Mouse (Mus musculus): ENCODE measurements around the gene Angptl7. TPM values are rescaled to one million over a fixed set of nuclear protein-coding genes. Genes with fewer than 3 reads are reported as not detected.
A peak's percentile ranks its signal among the peaks of the same experiment; 100 is the strongest.

Angptl7 gene
- polyA plus RNA-seq, 1 experiment from 2014 or later = 16.6 TPM

- H3K36me3 ChIP-seq (ENCODE audit: control insufficient read depth, insufficient read depth, low read length) = peaks cover 92% of the 10 kb centered on the region
- no peak overlapping the region for H3K4me3 ChIP-seq (ENCODE audit: control insufficient read depth in 1 of 2, insufficient read depth in 1 of 2, low read depth in 1 of 2, low read length in 2 of 2)
- 74% methylated on average over 10 of the region's 10 CpGs for WGBS
- no peaks in the 10 kb centered on the region for H3K9me3 ChIP-seq (ENCODE audit: control insufficient read depth, low read length)
- no peak overlapping the region for H3K27ac ChIP-seq (replicated peaks in 1 of 2; ENCODE audit: control insufficient read depth in 1 of 2, insufficient read depth in 1 of 2, low read depth in 2 of 2, low read length in 2 of 2)
- H3K4me2 ChIP-seq (ENCODE audit: low read length) = no peak overlapping the region
- no peak overlapping the region for H3K9ac ChIP-seq (ENCODE audit: low read length)
- no peaks in the 10 kb centered on the region for H3K4me1 ChIP-seq (ENCODE audit: control insufficient read depth in 2 of 2, insufficient read depth in 2 of 2, low read length in 2 of 2)
- no peak for ATAC-seq (ENCODE audit: insufficient number of reproducible peaks, insufficient read depth, low FRiP score, low read depth)
- no peaks in the 10 kb centered on the region for H3K27me3 ChIP-seq (ENCODE audit: control insufficient read depth, insufficient read depth, low read length)
These were observed 27.1 kb upstream of the Angptl7 start for GRCm38 (mm10) chr4:148527158-148527910.

GRCm38 (mm10) chr4:148523538-148523937 is 23.3 kb upstream of the Angptl7 start:
- Histone ChIP-seq H3K36me3 (ENCODE audit: control insufficient read depth, insufficient read depth, low read length) (peaks cover 87% of the 10 kb centered on the region), H3K27me3 (ENCODE audit: control insufficient read depth, insufficient read depth, low read length) (no peaks in the 10 kb centered on the region), H3K4me2 (ENCODE audit: low read length) (no peak overlapping the region), H3K9ac (ENCODE audit: low read length) (no peak overlapping the region), H3K27ac (replicated peaks in 1 of 2; ENCODE audit: control insufficient read depth in 1 of 2, insufficient read depth in 1 of 2, low read depth in 2 of 2, low read length in 2 of 2) (no peak overlapping the region), H3K4me3 (ENCODE audit: control insufficient read depth in 1 of 2, insufficient read depth in 1 of 2, low read depth in 1 of 2, low read length in 2 of 2) (no peak overlapping the region), H3K4me1 (ENCODE audit: control insufficient read depth in 2 of 2, insufficient read depth in 2 of 2, low read length in 2 of 2) (no peaks in the 10 kb centered on the region), H3K9me3 (ENCODE audit: control insufficient read depth, low read length) (no peaks in the 10 kb centered on the region)
- ATAC-seq (ENCODE audit: insufficient number of reproducible peaks, insufficient read depth, low FRiP score, low read depth) = no peak
- 66% methylated on average over 7 of the region's 7 CpGs for WGBS

GRCm38 (mm10) chr4:148518235-148518795 is 18.1 kb upstream of the Angptl7 start:
- WGBS = 56% methylated on average over 5 of the region's 5 CpGs
- Histone ChIP-seq H3K27ac (replicated peaks in 1 of 2; ENCODE audit: control insufficient read depth in 1 of 2, insufficient read depth in 1 of 2, low read depth in 2 of 2, low read length in 2 of 2) (peak overlapping the region; percentile 5 to 24; a peak in 2 of 4 replicates), H3K36me3 (ENCODE audit: control insufficient read depth, insufficient read depth, low read length) (peaks cover 80% of the 10 kb centered on the region), H3K27me3 (ENCODE audit: control insufficient read depth, insufficient read depth, low read length) (no peaks in the 10 kb centered on the region), H3K4me2 (ENCODE audit: low read length) (no peak overlapping the region), H3K9me3 (ENCODE audit: control insufficient read depth, low read length) (no peaks in the 10 kb centered on the region), H3K9ac (ENCODE audit: low read length) (no peak overlapping the region), H3K4me1 (ENCODE audit: control insufficient read depth in 2 of 2, insufficient read depth in 2 of 2, low read length in 2 of 2) (no peaks in the 10 kb centered on the region; a peak in 1 of 4 replicates), H3K4me3 (ENCODE audit: control insufficient read depth in 1 of 2, insufficient read depth in 1 of 2, low read depth in 1 of 2, low read length in 2 of 2) (no peak overlapping the region)
- ATAC-seq (ENCODE audit: insufficient number of reproducible peaks, insufficient read depth, low FRiP score, low read depth) = no peak

- Histone ChIP-seq H3K4me2 (ENCODE audit: low read length) (no peak overlapping the region), H3K27me3 (ENCODE audit: control insufficient read depth, insufficient read depth, low read length) (no peaks in the 10 kb centered on the region), H3K9ac (ENCODE audit: low read length) (no peak overlapping the region), H3K27ac (replicated peaks in 1 of 2; ENCODE audit: control insufficient read depth in 1 of 2, insufficient read depth in 1 of 2, low read depth in 2 of 2, low read length in 2 of 2) (peak overlapping the region; percentile 5 to 24; a peak in 3 of 4 replicates), H3K4me3 (ENCODE audit: control insufficient read depth in 1 of 2, insufficient read depth in 1 of 2, low read depth in 1 of 2, low read length in 2 of 2) (no peak overlapping the region), H3K4me1 (ENCODE audit: control insufficient read depth in 2 of 2, insufficient read depth in 2 of 2, low read length in 2 of 2) (no peaks in the 10 kb centered on the region; a peak in 1 of 4 replicates), H3K36me3 (ENCODE audit: control insufficient read depth, insufficient read depth, low read length) (peaks cover 80% of the 10 kb centered on the region), H3K9me3 (ENCODE audit: control insufficient read depth, low read length) (no peaks in the 10 kb centered on the region)
- ATAC-seq (ENCODE audit: insufficient number of reproducible peaks, insufficient read depth, low FRiP score, low read depth) = no peak
- WGBS = 34% methylated on average over 4 of the region's 4 CpGs
These were observed 17.5 kb upstream of the Angptl7 start for GRCm38 (mm10) chr4:148517809-148518208.

GRCm38 (mm10) chr4:148515313-148515712 is 15.1 kb upstream of the Angptl7 start:
- no peaks in the 10 kb centered on the region for H3K27me3 ChIP-seq (ENCODE audit: control insufficient read depth, insufficient read depth, low read length)
- H3K9ac ChIP-seq (ENCODE audit: low read length) = no peak overlapping the region
- H3K4me3 ChIP-seq (ENCODE audit: control insufficient read depth in 1 of 2, insufficient read depth in 1 of 2, low read depth in 1 of 2, low read length in 2 of 2) = no peak overlapping the region
- H3K27ac ChIP-seq (replicated peaks in 1 of 2; ENCODE audit: control insufficient read depth in 1 of 2, insufficient read depth in 1 of 2, low read depth in 2 of 2, low read length in 2 of 2) = no peak overlapping the region
- no peaks in the 10 kb centered on the region for H3K9me3 ChIP-seq (ENCODE audit: control insufficient read depth, low read length)
- WGBS = 85% methylated on average over 2 of the region's 2 CpGs
- ATAC-seq (ENCODE audit: insufficient number of reproducible peaks, insufficient read depth, low FRiP score, low read depth) = no peak
- H3K4me2 ChIP-seq (ENCODE audit: low read length) = no peak overlapping the region
- peaks cover 77% of the 10 kb centered on the region for H3K36me3 ChIP-seq (ENCODE audit: control insufficient read depth, insufficient read depth, low read length)
- H3K4me1 ChIP-seq (ENCODE audit: control insufficient read depth in 2 of 2, insufficient read depth in 2 of 2, low read length in 2 of 2) = no peaks in the 10 kb centered on the region; a peak in 1 of 4 replicates

GRCm38 (mm10) chr4:148513021-148513559 is 12.8 kb upstream of the Angptl7 start:
- no peak overlapping the region for H3K9ac ChIP-seq (ENCODE audit: low read length)
- H3K27me3 ChIP-seq (ENCODE audit: control insufficient read depth, insufficient read depth, low read length) = no peaks in the 10 kb centered on the region
- no peak overlapping the region for H3K4me3 ChIP-seq (ENCODE audit: control insufficient read depth in 1 of 2, insufficient read depth in 1 of 2, low read depth in 1 of 2, low read length in 2 of 2)
- no peak overlapping the region for H3K27ac ChIP-seq (replicated peaks in 1 of 2; ENCODE audit: control insufficient read depth in 1 of 2, insufficient read depth in 1 of 2, low read depth in 2 of 2, low read length in 2 of 2)
- no peak overlapping the region for H3K4me2 ChIP-seq (ENCODE audit: low read length)
- no peaks in the 10 kb centered on the region for H3K9me3 ChIP-seq (ENCODE audit: control insufficient read depth, low read length)
- H3K36me3 ChIP-seq (ENCODE audit: control insufficient read depth, insufficient read depth, low read length) = peaks cover 75% of the 10 kb centered on the region
- WGBS = 80% methylated on average over 6 of the region's 6 CpGs
- ATAC-seq (ENCODE audit: insufficient number of reproducible peaks, insufficient read depth, low FRiP score, low read depth) = no peak
- no peaks in the 10 kb centered on the region for H3K4me1 ChIP-seq (ENCODE audit: control insufficient read depth in 2 of 2, insufficient read depth in 2 of 2, low read length in 2 of 2)

- H3K4me2 ChIP-seq (ENCODE audit: low read length) = no peak overlapping the region
- peaks cover 63% of the 10 kb centered on the region for H3K36me3 ChIP-seq (ENCODE audit: control insufficient read depth, insufficient read depth, low read length)
- no peak overlapping the region for H3K27ac ChIP-seq (replicated peaks in 1 of 2; ENCODE audit: control insufficient read depth in 1 of 2, insufficient read depth in 1 of 2, low read depth in 2 of 2, low read length in 2 of 2)
- no peak for ATAC-seq (ENCODE audit: insufficient number of reproducible peaks, insufficient read depth, low FRiP score, low read depth)
- H3K9ac ChIP-seq (ENCODE audit: low read length) = no peak overlapping the region
- no peak overlapping the region for H3K4me3 ChIP-seq (ENCODE audit: control insufficient read depth in 1 of 2, insufficient read depth in 1 of 2, low read depth in 1 of 2, low read length in 2 of 2)
- no peaks in the 10 kb centered on the region for H3K9me3 ChIP-seq (ENCODE audit: control insufficient read depth, low read length)
- 92% methylated on average over 4 of the region's 4 CpGs for WGBS
- no peaks in the 10 kb centered on the region for H3K27me3 ChIP-seq (ENCODE audit: control insufficient read depth, insufficient read depth, low read length)
- H3K4me1 ChIP-seq (ENCODE audit: control insufficient read depth in 2 of 2, insufficient read depth in 2 of 2, low read length in 2 of 2) = no peaks in the 10 kb centered on the region
These were observed 11.1 kb upstream of the Angptl7 start for GRCm38 (mm10) chr4:148511334-148511733.
